Mouse (Mus musculus) spleen, adult 2 months (tissue): Measurements from ENCODE around the gene Fam69b. TPM values are rescaled to one million over a fixed set of nuclear protein-coding genes. Genes with fewer than 3 reads are reported as not detected.

Experiments used
- DNase-seq, 2 experiments: peaks; one replicate each; pipeline versions ENCODE4 v3.0.0 to v3.0.0-alpha.2; 2012 to 2021; ENCODE audit warnings: low spot score in 2 of 2, low read depth in 1 of 2
- H3K27ac ChIP-seq: fragments of 200-500 bp; 2 replicates; pipeline ENCODE4 v1.5.1; 2012; ENCODE audit warnings: low read length, inconsistent platforms; ENCODE audit not compliant: insufficient read depth
- H3K27me3 ChIP-seq: fragments of 200-500 bp; 2 replicates; pipeline ENCODE4 v1.6.1; 2012; ENCODE audit warnings: mild to moderate bottlenecking, moderate library complexity, low read length, inconsistent platforms; ENCODE audit not compliant: control insufficient read depth, insufficient read depth
- H3K36me3 ChIP-seq: fragments of 200-500 bp; 2 replicates; pipeline ENCODE4 v1.6.1; 2012; ENCODE audit warnings: mild to moderate bottlenecking, low read length, inconsistent platforms; ENCODE audit not compliant: control insufficient read depth, insufficient read depth
- H3K4me1 ChIP-seq: fragments of 200-500 bp; 2 replicates; pipeline ENCODE4 v1.6.1; 2011; ENCODE audit warnings: inconsistent platforms; ENCODE audit not compliant: control insufficient read depth, insufficient read depth, insufficient read length
- H3K4me3 ChIP-seq: fragments of 200-500 bp; 2 replicates; pipeline ENCODE4 v1.5.1; 2011; ENCODE audit warnings: mild to moderate bottlenecking, inconsistent platforms; ENCODE audit not compliant: insufficient read depth, insufficient read length; ENCODE audit errors: extremely low read depth
- CTCF ChIP-seq: fragments of 200-500 bp; IDR thresholded peaks from 2 replicates; pipeline ENCODE4 v1.5.1; 2011; ENCODE audit warnings: mild to moderate bottlenecking, inconsistent platforms; ENCODE audit not compliant: insufficient read depth, insufficient read length, insufficient replicate concordance; ENCODE audit errors: extremely low read depth
- POLR2A ChIP-seq: fragments of 200-500 bp; IDR thresholded peaks from 2 replicates; pipeline ENCODE4 v1.6.1; 2011; ENCODE audit warnings: low read depth, low read length, inconsistent platforms
- WGBS: fragments of 180-500 bp; shearing (Covaris S2); methylation state at CpG from one replicate; pipeline ENCODE4 v1.1.7; 2018; 5-methylcytosine and 5-hydroxymethylcytosine counted together
- polyA plus RNA-seq: library from polyadenylated mRNA; depleted of rRNA; stranded (reverse); fragments of >200 nt; gene quantifications from 2 replicates; pipeline ENCODE4 v1.2.3, GENCODE M21; 2012

Gene Fam69b
- polyA plus RNA-seq, 1 experiment: 3.0 TPM

- 6% methylated on average over 49 of the region's 49 CpGs for WGBS
- Histone ChIP-seq H3K4me3 (peak overlapping the region; percentile 98), H3K4me1 (peaks cover 14% of the 10 kb centered on the region; the same call in 1 of the 2 replicates), H3K27me3 (no peaks in the 10 kb centered on the region), H3K27ac (peak overlapping the region; percentile 82), H3K36me3 (peaks cover 13% of the 10 kb centered on the region)
- DNase-seq: peak; percentile 86 to 93
- TF ChIP-seq CTCF (peak; percentile 98), POLR2A (peak; percentile 87)
Measured at GRCm38 (mm10) chr2:26639838-26640830, 11.9 kb downstream of the Fam69b start.

- TF ChIP-seq CTCF (no peak), POLR2A (no peak)
- 73% methylated on average over 7 of the region's 7 CpGs for WGBS
- H3K4me1 ChIP-seq: peaks cover 14% of the 10 kb centered on the region; the same call in 1 of the 2 replicates
- H3K27ac ChIP-seq: no peak overlapping the region
- no peaks in the 10 kb centered on the region for H3K27me3 ChIP-seq
- H3K4me3 ChIP-seq: no peak overlapping the region
- peaks cover 7% of the 10 kb centered on the region; the same call in 1 of the 2 replicates for H3K36me3 ChIP-seq
- DNase-seq: no peak
Measured at GRCm38 (mm10) chr2:26641006-26641647, 12.9 kb downstream of the Fam69b start.

GRCm38 (mm10) chr2:26643942-26644341 lies 15.7 kb downstream of the Fam69b start:
- Histone ChIP-seq H3K27me3 (no peaks in the 10 kb centered on the region), H3K4me3 (no peak overlapping the region), H3K27ac (no peak overlapping the region), H3K4me1 (peaks cover 4% of the 10 kb centered on the region; the same call in 1 of the 2 replicates), H3K36me3 (no peaks in the 10 kb centered on the region)
- WGBS: 73% methylated on average over 2 of the region's 2 CpGs
- TF ChIP-seq POLR2A (no peak), CTCF (no peak)
- DNase-seq: peak in 1 of 2 experiments; percentile 37

- Histone ChIP-seq H3K4me1 (no peaks in the 10 kb centered on the region), H3K4me3 (no peak overlapping the region), H3K27me3 (no peaks in the 10 kb centered on the region), H3K27ac (no peak overlapping the region), H3K36me3 (no peaks in the 10 kb centered on the region)
- DNase-seq: peak; percentile 64 to 86
- TF ChIP-seq POLR2A (no peak), CTCF (peak; percentile 100)
- 4% methylated on average over 3 of the region's 3 CpGs for WGBS
Measured at GRCm38 (mm10) chr2:26646643-26647293, 18.5 kb downstream of the Fam69b start.

- H3K4me3 ChIP-seq: no peak overlapping the region
- no peaks in the 10 kb centered on the region for H3K4me1 ChIP-seq
- H3K36me3 ChIP-seq: no peaks in the 10 kb centered on the region
- TF ChIP-seq CTCF (no peak), POLR2A (no peak)
- H3K27ac ChIP-seq: no peak overlapping the region
- WGBS: 59% methylated on average over 1 of the region's 1 CpGs
- H3K27me3 ChIP-seq: no peaks in the 10 kb centered on the region
- DNase-seq: no peak
Measured at GRCm38 (mm10) chr2:26654687-26655086, 26.4 kb downstream of the Fam69b start.

- no peak for TF ChIP-seq POLR2A
- TF ChIP-seq CTCF: no peak
- Histone ChIP-seq H3K4me1 (no peaks in the 10 kb centered on the region; the same call in 1 of the 2 replicates), H3K27ac (no peak overlapping the region), H3K4me3 (no peak overlapping the region), H3K36me3 (no peaks in the 10 kb centered on the region), H3K27me3 (no peaks in the 10 kb centered on the region; the same call in 1 of the 2 replicates)
- DNase-seq: no peak
- 58% methylated on average over 2 of the region's 2 CpGs for WGBS
Measured at GRCm38 (mm10) chr2:26657426-26657825, 29.2 kb downstream of the Fam69b start.
